Mouse (Mus musculus) embryonic facial prominence, embryonic 13.5 days (tissue): ENCODE data around the gene Lrrc45. TPM values are rescaled to one million over a fixed set of nuclear protein-coding genes. Genes with fewer than 3 reads are reported as not detected.
A peak's percentile ranks its signal among the peaks of the same experiment; 100 is the strongest.
"Not testable (repeated sequence)": the region's sequence is repeated elsewhere in the genome, so short reads cannot be mapped to it uniquely, and the experiment has no call there.

Experiments used
- ATAC-seq: fragments of 200-750 bp; cut with Nextera tagmentation; 2 replicates; pipeline ENCODE4 v1.8.0; 2017; ENCODE audit warnings: low read depth; ENCODE audit not compliant: insufficient number of reproducible peaks, insufficient read depth, low FRiP score, low TSS enrichment
- H3K27ac ChIP-seq: fragments of 300-500 bp; sonication (generic); 2 replicates; pipeline ENCODE4 v1.5.1; 2015; ENCODE audit warnings: moderate library complexity, mild to moderate bottlenecking, inconsistent platforms
- H3K27me3 ChIP-seq: fragments of 300-500 bp; sonication (generic); 2 replicates; pipeline ENCODE4 v1.6.1; 2015; ENCODE audit warnings: mild to moderate bottlenecking, inconsistent platforms
- H3K36me3 ChIP-seq: fragments of 300-500 bp; sonication (generic); 2 replicates; pipeline ENCODE4 v1.6.1; 2015; ENCODE audit warnings: mild to moderate bottlenecking, inconsistent platforms
- H3K4me1 ChIP-seq: fragments of 300-500 bp; sonication (generic); 2 replicates; pipeline ENCODE4 v1.6.1; 2015; ENCODE audit warnings: inconsistent platforms
- H3K4me2 ChIP-seq: fragments of 300-500 bp; sonication (generic); 2 replicates; pipeline ENCODE4 v1.6.1; 2015; ENCODE audit warnings: moderate library complexity, mild to moderate bottlenecking, inconsistent platforms
- H3K4me3 ChIP-seq: fragments of 300-500 bp; sonication (generic); 2 replicates; pipeline ENCODE4 v1.5.1; 2015; ENCODE audit warnings: mild to moderate bottlenecking, inconsistent platforms
- H3K9ac ChIP-seq: fragments of 300-500 bp; sonication (generic); 2 replicates; pipeline ENCODE4 v1.6.1; 2015; ENCODE audit warnings: mild to moderate bottlenecking, inconsistent platforms
- H3K9me3 ChIP-seq: fragments of 300-500 bp; sonication (generic); 2 replicates; pipeline ENCODE4 v1.6.1; 2016; ENCODE audit warnings: inconsistent platforms
- WGBS: fragments of 180-500 bp; shearing (Covaris S2); methylation state at CpG from one replicate; pipeline ENCODE4 v1.1.7; 2015; ENCODE audit warnings: mixed read lengths; 5-methylcytosine and 5-hydroxymethylcytosine counted together
- polyA plus RNA-seq: library from polyadenylated mRNA; unstranded; fragments of >200 nt; fragmentation: Nextera tagmentation; extraction: Ambion mirVana; gene quantifications from 2 replicates; pipeline ENCODE4 v1.2.1, GENCODE M21; 2015

Lrrc45 gene
- 71.0 and 77.8 TPM in 2 replicates for polyA plus RNA-seq

GRCm38 (mm10) chr11:120713580-120714518, at the start of gene Lrrc45, which contains the start of gene Cenpx:
Gene Lrrc45, plus strand, starts transcription at chr11:120713925.
Gene Cenpx, minus strand, starts transcription at chr11:120713738.
- Histone ChIP-seq H3K4me2 (peak within 1 kb of the TSS; percentile 98), H3K4me1 (peaks cover 27% of the 10 kb centered on the region), H3K36me3 (peaks cover 62% of the 10 kb centered on the region), H3K27me3 (no peaks in the 10 kb centered on the region), H3K4me3 (peak within 1 kb of the TSS; percentile 68), H3K9ac (peak within 1 kb of the TSS; percentile 77), H3K27ac (peak within 1 kb of the TSS; percentile 83), H3K9me3 (no peaks in the 10 kb centered on the region)
- ATAC-seq: peak; percentile 94
- WGBS: 3% methylated on average over 53 of the region's 53 CpGs

GRCm38 (mm10) chr11:120665406-120665805, 48.3 kb upstream of the Lrrc45 start:
- ATAC-seq: no peak
- Histone ChIP-seq H3K4me2 (no peak overlapping the region), H3K27me3 (peaks cover 47% of the 10 kb centered on the region), H3K9me3 (no peaks in the 10 kb centered on the region), H3K27ac (no peak overlapping the region), H3K4me3 (no peak overlapping the region), H3K4me1 (peaks cover 15% of the 10 kb centered on the region), H3K36me3 (no peaks in the 10 kb centered on the region), H3K9ac (no peak overlapping the region)
- WGBS: 58% methylated on average over 3 of the region's 3 CpGs

GRCm38 (mm10) chr11:120666617-120667016, 47.1 kb upstream of the Lrrc45 start:
- Histone ChIP-seq H3K4me1 (peaks cover 9% of the 10 kb centered on the region), H3K4me2 (peak overlapping the region; percentile 24; the same call in 1 of the 2 replicates), H3K27ac (no peak overlapping the region), H3K9me3 (no peaks in the 10 kb centered on the region), H3K27me3 (peaks cover 35% of the 10 kb centered on the region), H3K4me3 (0 out of 2 replicates have a peak overlapping the region, but pooled peaks have one; percentile 7), H3K36me3 (no peaks in the 10 kb centered on the region), H3K9ac (peak overlapping the region; percentile 51)
- ATAC-seq: no peak
- WGBS: 1% methylated on average over 3 of the region's 3 CpGs

GRCm38 (mm10) chr11:120672687-120673593, 40.8 kb upstream of the Lrrc45 start, which contains the start of gene Aspscr1:
Gene Aspscr1, plus strand, starts transcription at chr11:120672973.
- under 1% methylated on average over 79 of the region's 83 CpGs for WGBS
- peak; percentile 94 for ATAC-seq
- H3K9me3 ChIP-seq: no peaks in the 10 kb centered on the region
- H3K36me3 ChIP-seq: peaks cover 18% of the 10 kb centered on the region
- H3K4me3 ChIP-seq: peak within 1 kb of the TSS; percentile 74
- H3K27ac ChIP-seq: peak within 1 kb of the TSS; percentile 91
- peaks cover 13% of the 10 kb centered on the region for H3K4me1 ChIP-seq
- peak within 1 kb of the TSS; percentile 87 for H3K4me2 ChIP-seq
- peak within 1 kb of the TSS; percentile 85 for H3K9ac ChIP-seq
- H3K27me3 ChIP-seq: no peaks in the 10 kb centered on the region

GRCm38 (mm10) chr11:120673594-120674122, 40.1 kb upstream of the Lrrc45 start:
- Histone ChIP-seq H3K27me3 (no peaks in the 10 kb centered on the region), H3K36me3 (peaks cover 25% of the 10 kb centered on the region), H3K9me3 (no peaks in the 10 kb centered on the region), H3K4me2 (peak overlapping the region; percentile 87), H3K9ac (peak overlapping the region; percentile 85), H3K27ac (peak overlapping the region; percentile 91), H3K4me1 (peaks cover 13% of the 10 kb centered on the region), H3K4me3 (peak overlapping the region; percentile 74)
- no peak for ATAC-seq
- WGBS: 44% methylated on average over 12 of the region's 12 CpGs

GRCm38 (mm10) chr11:120675875-120676274, 37.9 kb upstream of the Lrrc45 start:
- not testable (repeated sequence) for H3K4me3 ChIP-seq, H3K27me3 ChIP-seq, H3K4me2 ChIP-seq, H3K9ac ChIP-seq, H3K9me3 ChIP-seq, H3K27ac ChIP-seq, ATAC-seq
- WGBS: 86% methylated on average over 5 of the region's 5 CpGs
- H3K36me3 ChIP-seq: peaks cover 47% of the 10 kb centered on the region
- H3K4me1 ChIP-seq: peaks cover 13% of the 10 kb centered on the region

- H3K4me2 ChIP-seq: no peak overlapping the region
- H3K27me3 ChIP-seq: no peaks in the 10 kb centered on the region
- no peak overlapping the region for H3K27ac ChIP-seq
- no peak for ATAC-seq
- no peak overlapping the region for H3K4me3 ChIP-seq
- no peaks in the 10 kb centered on the region for H3K9me3 ChIP-seq
- H3K9ac ChIP-seq: no peak overlapping the region
- peaks cover 13% of the 10 kb centered on the region for H3K4me1 ChIP-seq
- peaks cover 53% of the 10 kb centered on the region for H3K36me3 ChIP-seq
- WGBS: 90% methylated on average over 4 of the region's 4 CpGs
Measured at GRCm38 (mm10) chr11:120676951-120677350, 36.8 kb upstream of the Lrrc45 start.

- 79% methylated on average over 3 of the region's 3 CpGs for WGBS
- H3K4me1 ChIP-seq: 0 out of 2 replicates have a peak, but pooled peaks cover 5% of the 10 kb centered on the region
- no peak for ATAC-seq
- no peaks in the 10 kb centered on the region for H3K27me3 ChIP-seq
- H3K4me2 ChIP-seq: no peak overlapping the region
- H3K27ac ChIP-seq: no peak overlapping the region
- H3K36me3 ChIP-seq: peaks cover 72% of the 10 kb centered on the region
- H3K9ac ChIP-seq: no peak overlapping the region
- no peaks in the 10 kb centered on the region for H3K9me3 ChIP-seq
- no peak overlapping the region for H3K4me3 ChIP-seq
Measured at GRCm38 (mm10) chr11:120679909-120680308, 33.8 kb upstream of the Lrrc45 start.

- peaks cover 23% of the 10 kb centered on the region for H3K4me1 ChIP-seq
- no peak overlapping the region for H3K4me2 ChIP-seq
- H3K27ac ChIP-seq: no peak overlapping the region
- H3K4me3 ChIP-seq: no peak overlapping the region
- no peak overlapping the region for H3K9ac ChIP-seq
- no peaks in the 10 kb centered on the region for H3K9me3 ChIP-seq
- no peaks in the 10 kb centered on the region for H3K27me3 ChIP-seq
- peaks cover 76% of the 10 kb centered on the region for H3K36me3 ChIP-seq
- ATAC-seq: no peak
- 91% methylated on average over 5 of the region's 5 CpGs for WGBS
Measured at GRCm38 (mm10) chr11:120682683-120683082, 31.0 kb upstream of the Lrrc45 start.

- no peak overlapping the region for H3K9ac ChIP-seq
- H3K4me1 ChIP-seq: peaks cover 23% of the 10 kb centered on the region
- no peak for ATAC-seq
- no peak overlapping the region for H3K4me3 ChIP-seq
- H3K27me3 ChIP-seq: no peaks in the 10 kb centered on the region
- peaks cover 76% of the 10 kb centered on the region for H3K36me3 ChIP-seq
- 89% methylated on average over 3 of the region's 3 CpGs for WGBS
- no peak overlapping the region for H3K4me2 ChIP-seq
- H3K9me3 ChIP-seq: no peaks in the 10 kb centered on the region
- H3K27ac ChIP-seq: no peak overlapping the region
Measured at GRCm38 (mm10) chr11:120683536-120683935, 30.2 kb upstream of the Lrrc45 start.

GRCm38 (mm10) chr11:120684086-120684485, 29.6 kb upstream of the Lrrc45 start:
- Histone ChIP-seq H3K27me3 (no peaks in the 10 kb centered on the region), H3K4me3 (no peak overlapping the region), H3K36me3 (peaks cover 77% of the 10 kb centered on the region), H3K4me2 (no peak overlapping the region), H3K9me3 (no peaks in the 10 kb centered on the region), H3K9ac (no peak overlapping the region), H3K4me1 (peaks cover 23% of the 10 kb centered on the region), H3K27ac (no peak overlapping the region)
- 63% methylated on average over 2 of the region's 2 CpGs for WGBS
- ATAC-seq: no peak
